Mouse (Mus musculus) embryonic facial prominence, embryonic 14.5 days (tissue): Measurements from ENCODE around the gene Fbln1. TPM values are rescaled to one million over a fixed set of nuclear protein-coding genes. Genes with fewer than 3 reads are reported as not detected.

Source experiments
- ATAC-seq: fragments of 200-750 bp; cut with Nextera tagmentation; 2 replicates; pipeline ENCODE4 v1.8.0; 2017; ENCODE audit warnings: low read depth, moderate number of reproducible peaks, moderate TSS enrichment
- DNase-seq: peaks from one replicate; pipeline ENCODE4 v3.0.0-alpha.2; 2015; ENCODE audit warnings: low spot score
- H3K27ac ChIP-seq: fragments of 300-500 bp; sonication (generic); replicated peaks from 2 replicates; pipeline ENCODE4 v1.5.1; 2014; ENCODE audit warnings: low read depth, mild to moderate bottlenecking, low read length, moderate library complexity
- H3K27me3 ChIP-seq: fragments of 300-500 bp; sonication (generic); replicated peaks from 2 replicates; pipeline ENCODE4 v1.6.1; 2014; ENCODE audit warnings: low read length; ENCODE audit not compliant: control insufficient read depth, insufficient read depth
- H3K36me3 ChIP-seq: fragments of 300-500 bp; sonication (generic); 2 replicates; pipeline ENCODE4 v1.6.1; 2014; ENCODE audit warnings: low read length, mixed read lengths; ENCODE audit not compliant: control insufficient read depth, insufficient read depth
- H3K4me1 ChIP-seq: fragments of 300-500 bp; sonication (generic); 2 replicates; pipeline ENCODE4 v1.6.1; 2014; ENCODE audit warnings: antibody characterized with exemption, low read length; ENCODE audit not compliant: control insufficient read depth, insufficient read depth
- H3K4me2 ChIP-seq: fragments of 300-500 bp; sonication (generic); 2 replicates; pipeline ENCODE4 v1.6.1; 2014; ENCODE audit warnings: low read depth, mild to moderate bottlenecking, low read length, moderate library complexity, mixed read lengths
- H3K4me3 ChIP-seq: fragments of 300-500 bp; sonication (generic); 2 replicates; pipeline ENCODE4 v1.5.1; 2014; ENCODE audit warnings: low read depth, mild to moderate bottlenecking, low read length
- H3K9ac ChIP-seq: fragments of 300-500 bp; sonication (generic); 2 replicates; pipeline ENCODE4 v1.6.1; 2014; ENCODE audit warnings: low read depth, mild to moderate bottlenecking, low read length, moderate library complexity, mixed read lengths
- H3K9me3 ChIP-seq: fragments of 300-500 bp; sonication (generic); 2 replicates; pipeline ENCODE4 v1.6.1; 2016; ENCODE audit warnings: low read length; ENCODE audit not compliant: control insufficient read depth
- WGBS: fragments of 180-500 bp; shearing (Covaris S2); extraction: QIAGEN DNeasy Blood & Tissue Kit; methylation state at CpG from one replicate; pipeline ENCODE4 v1.1.7; 2014; 5-methylcytosine and 5-hydroxymethylcytosine counted together
- polyA plus RNA-seq: library from polyadenylated mRNA; unstranded; fragments of >200 nt; fragmentation: Nextera tagmentation; extraction: Ambion mirVana; gene quantifications from 2 replicates; pipeline ENCODE4 v1.2.1, GENCODE M21; 2014

Gene Fbln1
- polyA plus RNA-seq, 1 experiment from 2014 or later: 235 TPM

- Histone ChIP-seq H3K9ac (no peak overlapping the region), H3K27ac (no peak overlapping the region), H3K4me1 (peaks cover 20% of the 10 kb centered on the region), H3K4me3 (no peak overlapping the region), H3K27me3 (0 out of 2 replicates have a peak, but pooled peaks cover 4% of the 10 kb centered on the region), H3K4me2 (no peak overlapping the region), H3K9me3 (no peaks in the 10 kb centered on the region), H3K36me3 (no peaks in the 10 kb centered on the region)
- ATAC-seq (0 out of 2 replicates have a peak, but pooled peaks have one; percentile 39), DNase-seq (peak; percentile 56)
- 51% methylated on average over 10 of the region's 10 CpGs for WGBS
Observed at GRCm38 (mm10) chr15:85174060-85174459, 31.7 kb upstream of the Fbln1 start.

DNA sequence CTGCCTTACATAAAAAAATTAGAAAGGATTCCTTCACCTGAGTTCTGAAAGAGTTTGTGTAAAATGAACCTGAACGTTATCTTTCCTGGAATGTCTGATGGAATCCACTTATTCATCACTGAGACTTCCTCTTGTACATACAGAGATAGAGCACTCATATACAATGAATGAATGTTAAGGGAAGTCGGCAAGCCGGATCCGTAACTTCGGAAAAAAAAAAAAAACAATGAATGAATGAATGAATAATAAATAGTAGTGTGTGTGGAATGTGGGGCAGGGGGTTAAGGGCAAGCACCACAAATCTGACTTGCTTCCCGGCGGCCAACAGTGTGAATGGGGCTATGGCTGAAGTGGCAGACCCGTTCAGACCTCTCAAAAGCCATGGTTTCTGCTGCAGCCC lies 28.2 kb upstream of the Fbln1 start:
- Histone ChIP-seq H3K36me3 (no peaks in the 10 kb centered on the region), H3K9me3 (no peaks in the 10 kb centered on the region), H3K4me3 (no peak overlapping the region), H3K4me2 (no peak overlapping the region), H3K27ac (no peak overlapping the region), H3K27me3 (0 out of 2 replicates have a peak, but pooled peaks cover 4% of the 10 kb centered on the region), H3K9ac (no peak overlapping the region), H3K4me1 (peaks cover 37% of the 10 kb centered on the region)
- no peak for ATAC-seq
- DNase-seq: peak; percentile 87
- WGBS: 72% methylated on average over 8 of the region's 8 CpGs

- H3K4me2 ChIP-seq: no peak overlapping the region
- DNase-seq (no peak), ATAC-seq (no peak)
- 0 out of 2 replicates have a peak, but pooled peaks cover 4% of the 10 kb centered on the region for H3K27me3 ChIP-seq
- H3K9me3 ChIP-seq: no peaks in the 10 kb centered on the region
- no peak overlapping the region for H3K9ac ChIP-seq
- H3K36me3 ChIP-seq: no peaks in the 10 kb centered on the region
- H3K4me3 ChIP-seq: no peak overlapping the region
- 73% methylated on average over 6 of the region's 6 CpGs for WGBS
- peaks cover 34% of the 10 kb centered on the region for H3K4me1 ChIP-seq
- H3K27ac ChIP-seq: no peak overlapping the region
Observed at GRCm38 (mm10) chr15:85178172-85178571, 27.6 kb upstream of the Fbln1 start.

DNA sequence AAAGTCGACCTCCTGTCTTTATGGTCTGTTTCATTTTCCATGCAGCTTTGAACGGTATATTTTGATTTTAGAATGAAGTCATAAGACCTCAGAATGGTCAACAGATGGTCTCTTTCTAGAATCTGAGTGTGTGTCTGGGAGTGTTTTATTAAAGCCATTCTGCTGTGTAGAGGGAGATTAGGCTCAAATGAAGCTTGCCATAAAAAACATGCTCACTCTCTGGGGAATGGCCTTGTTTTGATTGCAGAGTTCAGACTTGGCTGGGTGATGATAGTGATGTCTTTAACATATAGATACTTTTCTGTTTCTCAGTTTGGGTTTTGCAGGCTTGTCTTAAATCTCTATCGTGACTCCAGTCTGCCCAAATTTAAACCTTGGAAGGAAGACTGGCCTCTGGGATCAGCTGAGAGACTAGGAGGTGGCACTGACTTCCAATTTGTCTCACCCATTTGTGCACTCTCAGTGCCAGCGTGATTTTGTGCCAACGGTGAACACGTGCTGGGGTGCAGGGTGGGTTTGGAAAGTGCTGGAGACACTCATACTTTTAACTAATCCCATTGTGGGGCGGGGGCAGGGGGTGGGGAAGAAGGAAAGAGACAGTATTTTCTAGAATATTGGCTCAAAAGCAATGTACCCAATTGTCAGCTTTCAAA lies 26.1 kb upstream of the Fbln1 start:
- Histone ChIP-seq H3K9ac (no peak overlapping the region), H3K9me3 (no peaks in the 10 kb centered on the region), H3K36me3 (no peaks in the 10 kb centered on the region), H3K4me2 (no peak overlapping the region), H3K27me3 (0 out of 2 replicates have a peak, but pooled peaks cover 4% of the 10 kb centered on the region), H3K4me3 (no peak overlapping the region), H3K27ac (peak overlapping the region; percentile 85), H3K4me1 (peaks cover 34% of the 10 kb centered on the region)
- 29% methylated on average over 7 of the region's 7 CpGs for WGBS
- ATAC-seq: peak; percentile 79
- DNase-seq: peak; percentile 94

DNA sequence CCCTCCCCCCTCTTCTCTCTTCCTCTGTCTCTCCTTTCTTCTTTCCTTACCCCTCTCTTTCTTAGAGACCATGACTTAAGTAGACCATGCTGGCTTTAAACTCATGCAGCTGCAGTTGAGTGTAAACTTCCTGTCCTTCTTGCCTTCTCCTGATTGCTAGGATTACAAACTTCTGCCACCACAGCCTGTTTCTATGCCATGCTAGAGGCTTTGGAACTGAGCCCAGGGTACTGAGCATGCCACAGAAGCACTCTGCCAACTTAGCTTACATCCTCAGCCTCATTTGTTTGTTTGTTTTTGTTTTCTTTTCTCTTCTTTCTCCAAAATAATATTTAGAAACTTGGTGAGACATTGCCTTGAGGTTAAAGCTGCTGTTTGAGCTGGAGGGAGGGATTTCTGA lies 25.4 kb upstream of the Fbln1 start:
- DNase-seq (peak; percentile 76), ATAC-seq (no peak)
- peaks cover 34% of the 10 kb centered on the region for H3K4me1 ChIP-seq
- H3K27me3 ChIP-seq: 0 out of 2 replicates have a peak, but pooled peaks cover 4% of the 10 kb centered on the region
- H3K9ac ChIP-seq: peak overlapping the region; percentile 20; the same call in 1 of the 2 replicates
- H3K27ac ChIP-seq: peak overlapping the region; percentile 85
- H3K36me3 ChIP-seq: no peaks in the 10 kb centered on the region
- no peaks in the 10 kb centered on the region for H3K9me3 ChIP-seq
- no peak overlapping the region for H3K4me3 ChIP-seq
- no peak overlapping the region for H3K4me2 ChIP-seq

DNA sequence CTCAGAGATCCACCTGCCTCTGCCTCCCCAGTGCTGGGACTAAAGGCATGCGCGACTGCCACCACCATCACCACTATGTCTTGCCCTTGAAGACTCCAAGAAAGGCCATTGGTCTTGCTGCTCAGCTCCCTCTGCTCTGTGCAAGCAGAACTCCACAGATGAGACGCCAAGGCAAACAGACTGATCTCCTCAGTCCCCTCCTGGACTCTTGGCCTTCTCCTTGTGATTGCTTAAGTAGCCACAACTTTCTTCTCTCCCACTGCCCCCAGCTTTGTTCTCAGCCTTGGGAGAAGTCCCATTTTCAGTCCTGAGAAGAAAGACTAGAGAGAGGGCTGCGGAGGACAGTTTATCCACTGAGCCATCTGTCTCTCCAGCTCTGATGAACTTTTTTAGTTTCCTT lies 23.7 kb upstream of the Fbln1 start:
- Histone ChIP-seq H3K9me3 (no peaks in the 10 kb centered on the region), H3K4me1 (peaks cover 34% of the 10 kb centered on the region), H3K4me2 (no peak overlapping the region), H3K9ac (no peak overlapping the region), H3K36me3 (no peaks in the 10 kb centered on the region), H3K27me3 (0 out of 2 replicates have a peak, but pooled peaks cover 4% of the 10 kb centered on the region), H3K4me3 (no peak overlapping the region), H3K27ac (no peak overlapping the region)
- no peak for DNase-seq
- ATAC-seq: no peak
- 87% methylated on average over 4 of the region's 4 CpGs for WGBS

- 57% methylated on average over 7 of the region's 7 CpGs for WGBS
- Histone ChIP-seq H3K9ac (no peak overlapping the region), H3K27ac (no peak overlapping the region), H3K4me2 (no peak overlapping the region), H3K27me3 (no peaks in the 10 kb centered on the region), H3K36me3 (no peaks in the 10 kb centered on the region), H3K4me3 (no peak overlapping the region), H3K9me3 (no peaks in the 10 kb centered on the region), H3K4me1 (peaks cover 17% of the 10 kb centered on the region)
- no peak for DNase-seq
- no peak for ATAC-seq
Observed at GRCm38 (mm10) chr15:85186916-85187315, 18.8 kb upstream of the Fbln1 start.

DNA sequence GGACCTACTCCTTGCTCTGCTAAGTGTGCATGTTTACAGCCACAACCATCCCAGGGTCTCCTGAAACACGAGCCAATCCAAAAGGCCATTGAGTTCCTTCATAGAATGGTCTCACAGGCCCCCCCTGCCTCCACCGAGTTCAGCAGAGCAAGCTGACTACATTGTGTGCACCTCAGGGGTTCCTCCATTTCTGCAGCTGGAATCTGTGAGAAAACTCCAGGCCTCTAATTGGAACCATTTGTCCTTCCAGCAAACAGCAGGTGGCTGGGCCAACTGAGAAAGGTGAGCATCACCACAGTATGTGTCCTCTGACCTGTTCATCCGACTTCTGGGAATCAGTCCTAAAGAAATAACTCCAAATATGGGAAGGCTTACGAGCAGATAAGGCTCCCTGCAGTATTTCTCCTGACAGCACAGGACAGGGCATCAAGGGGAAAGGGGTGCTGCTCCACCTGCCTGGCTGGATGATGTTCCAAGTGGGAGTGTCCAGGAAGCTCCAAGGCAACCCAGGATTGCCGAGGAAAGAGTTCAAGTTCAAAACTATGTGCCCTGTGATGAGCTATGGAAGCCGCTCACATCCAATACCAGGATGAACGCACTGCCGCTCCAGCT lies 17.5 kb upstream of the Fbln1 start:
- ATAC-seq: peak; percentile 75
- Histone ChIP-seq H3K4me2 (no peak overlapping the region), H3K9ac (no peak overlapping the region), H3K9me3 (no peaks in the 10 kb centered on the region), H3K36me3 (no peaks in the 10 kb centered on the region), H3K4me3 (no peak overlapping the region), H3K4me1 (peaks cover 17% of the 10 kb centered on the region), H3K27ac (peak overlapping the region; percentile 67), H3K27me3 (no peaks in the 10 kb centered on the region)
- WGBS: 28% methylated on average over 8 of the region's 8 CpGs
- peak; percentile 87 for DNase-seq
